Comparison of ENCODE assay signal across 15 mouse cellular contexts in genomic region chr14:31960201-31960854, GRCm38 (mm10).
DNase-seq lines count a peak whose midpoint lies in the region; ATAC-seq lines count a peak whose summit lies in the region.
"Had no signal": no experiment of that assay in that cellular context is flagged by ENCODE, and none has a peak within 500 bp of the region (broad histone marks: within the 10 kb centered on the region; RNA-seq: fewer than 3 reads in every experiment).

No protein-coding gene starts in this region.

- no peak for DNase-seq in liver, embryonic 11.5 days (ENCODE audit: low spot score)
- DNase-seq in liver = no peak
- DNase-seq in gastrocnemius, postnatal 25 days = peak; percentile 47
- peak; percentile 37 to 55 for DNase-seq in heart, postnatal 14 days
- DNase-seq in skeletal muscle tissue, adult 2 months (ENCODE audit: low read depth, low spot score) = peak; percentile 73
- DNase-seq in cerebellum, postnatal 14 days = no peak
- DNase-seq in left cerebral cortex, postnatal 4 days = no peak
- DNase-seq: adrenal gland, postnatal 25 days; cerebellum, postnatal 25 days; kidney, adult 8-10 months; layer of hippocampus, postnatal 36 days; thymus, postnatal 25 days had no signal

- 78% methylated on average over 9 of the region's 9 CpGs for WGBS in liver, embryonic 11.5 days

- H3K27me3 ChIP-seq in liver, embryonic 11.5 days (replicated peaks; ENCODE audit: control insufficient read depth, insufficient read depth, low read length) = no peaks in the 10 kb centered on the region; the same call in 1 of the 2 replicates
- H3K27me3 ChIP-seq: heart, embryonic 15.5 days; limb, embryonic 12.5 days; midbrain, embryonic 15.5 days had no signal

- no peak overlapping the region for H3K27ac ChIP-seq in liver, embryonic 11.5 days (ENCODE audit: low read depth, low read length)
- H3K27ac ChIP-seq: limb, embryonic 12.5 days; midbrain, embryonic 15.5 days had no signal

- H3K36me3 ChIP-seq in liver, embryonic 11.5 days (ENCODE audit: control insufficient read depth, insufficient read depth, low read length) = no peaks in the 10 kb centered on the region
- H3K36me3 ChIP-seq: heart, embryonic 15.5 days; limb, embryonic 12.5 days; midbrain, embryonic 15.5 days had no signal

- no peak overlapping the region for H3K9ac ChIP-seq in liver, embryonic 11.5 days (ENCODE audit: low read depth, low read length)
- H3K9ac ChIP-seq: heart, embryonic 15.5 days; limb, embryonic 12.5 days; midbrain, embryonic 15.5 days had no signal

- H3K4me3 ChIP-seq in liver, embryonic 11.5 days (ENCODE audit: low read depth, low read length) = no peak overlapping the region
- H3K4me3 ChIP-seq: heart, embryonic 15.5 days; limb, embryonic 12.5 days; midbrain, embryonic 15.5 days had no signal

- peaks cover 4% of the 10 kb centered on the region; the same call in 1 of the 2 replicates for H3K4me1 ChIP-seq in liver, embryonic 11.5 days (replicated peaks; ENCODE audit: control insufficient read depth, insufficient read depth, low read length)
- H3K4me1 ChIP-seq: limb, embryonic 12.5 days; midbrain, embryonic 15.5 days had no signal

- intact Hi-C loops in heart, postnatal 14 days (cut with DNase I) = no loop called here
- intact Hi-C loops in left cerebral cortex, postnatal 4 days (cut with DNase I) = no loop called here

- ATAC-seq in liver, embryonic 11.5 days (replicated peaks; ENCODE audit: low FRiP score) = 0 out of 2 replicates have a peak, but pooled peaks have one; percentile 47
- ATAC-seq: midbrain, embryonic 15.5 days had no signal

- no peak overlapping the region for H3K4me2 ChIP-seq in liver, embryonic 11.5 days
- H3K4me2 ChIP-seq: heart, embryonic 15.5 days; limb, embryonic 12.5 days; midbrain, embryonic 15.5 days had no signal

- H3K9me3 ChIP-seq in liver, embryonic 11.5 days (ENCODE audit: control insufficient read depth, low read length) = no peaks in the 10 kb centered on the region
- H3K9me3 ChIP-seq: heart, embryonic 15.5 days; limb, embryonic 12.5 days; midbrain, embryonic 15.5 days had no signal

Comparison
In these comparisons a context has a peak if more than half of its experiments do, and no peak if none do; other contexts are left out.
1. DNase-seq: peak in gastrocnemius, postnatal 25 days (single experiment), heart, postnatal 14 days (2 of 2) and skeletal muscle tissue, adult 2 months (single experiment); none in liver, embryonic 11.5 days (single experiment), liver (single experiment), cerebellum, postnatal 14 days (0 of 2) and left cerebral cortex, postnatal 4 days (single experiment).